Mouse (Mus musculus) heart, embryonic 13.5 days (tissue): Measurements from ENCODE around the gene Iars. TPM values are rescaled to one million over a fixed set of nuclear protein-coding genes. Genes with fewer than 3 reads are reported as not detected.

Experiments
- ATAC-seq: fragments of 200-750 bp; cut with Nextera tagmentation; 2 replicates; pipeline ENCODE4 v1.8.0; 2017; ENCODE audit warnings: moderate TSS enrichment; ENCODE audit not compliant: insufficient number of reproducible peaks, low FRiP score, low TSS enrichment; ENCODE audit errors: extremely low read depth
- H3K27ac ChIP-seq: fragments of 300-500 bp; sonication (generic); replicated peaks from 2 replicates; pipeline ENCODE4 v1.5.1; 2015; ENCODE audit warnings: moderate library complexity, mild to moderate bottlenecking, inconsistent platforms
- H3K27me3 ChIP-seq: fragments of 300-500 bp; sonication (generic); replicated peaks from 2 replicates; pipeline ENCODE4 v1.6.1; 2015; ENCODE audit warnings: mild to moderate bottlenecking, inconsistent platforms
- H3K36me3 ChIP-seq: fragments of 300-500 bp; sonication (generic); 2 replicates; pipeline ENCODE4 v1.6.1; 2015; ENCODE audit warnings: mild to moderate bottlenecking, inconsistent platforms
- H3K4me1 ChIP-seq: fragments of 300-500 bp; sonication (generic); 2 replicates; pipeline ENCODE4 v1.6.1; 2015; ENCODE audit warnings: inconsistent platforms
- H3K4me2 ChIP-seq: fragments of 300-500 bp; sonication (generic); 2 replicates; pipeline ENCODE4 v1.6.1; 2015; ENCODE audit warnings: inconsistent platforms, mild to moderate bottlenecking, moderate library complexity
- H3K4me3 ChIP-seq: fragments of 300-500 bp; sonication (generic); 2 replicates; pipeline ENCODE4 v1.5.1; 2015; ENCODE audit warnings: moderate library complexity, mild to moderate bottlenecking, inconsistent platforms
- H3K9ac ChIP-seq: fragments of 300-500 bp; sonication (generic); 2 replicates; pipeline ENCODE4 v1.6.1; 2015; ENCODE audit warnings: inconsistent platforms, mild to moderate bottlenecking, moderate library complexity
- H3K9me3 ChIP-seq: fragments of 300-500 bp; sonication (generic); 2 replicates; pipeline ENCODE4 v1.6.1; 2016; ENCODE audit warnings: inconsistent platforms
- WGBS: fragments of 180-500 bp; shearing (Covaris S2); methylation state at CpG from one replicate; pipeline ENCODE4 v1.1.7; 2015; ENCODE audit warnings: mixed read lengths; 5-methylcytosine and 5-hydroxymethylcytosine counted together
- polyA plus RNA-seq: library from polyadenylated mRNA; unstranded; fragments of >200 nt; fragmentation: Nextera tagmentation; extraction: Ambion mirVana; gene quantifications from 2 replicates; pipeline ENCODE4 v1.2.1, GENCODE M21; 2015

Gene Iars
- polyA plus RNA-seq, result 49.5 and 50.2 TPM in 2 replicates

GRCm38 (mm10) chr13:49681351-49682232 lies at the start of gene Iars:
Gene Iars (plus strand): TSS chr13:49682100.
- H3K27me3 ChIP-seq, result no peaks in the 10 kb centered on the region
- peak; percentile 100 for ATAC-seq
- H3K27ac ChIP-seq, result peak within 1 kb of the TSS; percentile 79
- H3K9ac ChIP-seq, result peak within 1 kb of the TSS; percentile 84
- H3K36me3 ChIP-seq, result peaks cover 33% of the 10 kb centered on the region
- 5% methylated on average over 26 of the region's 26 CpGs for WGBS
- peaks cover 26% of the 10 kb centered on the region for H3K4me1 ChIP-seq
- no peaks in the 10 kb centered on the region for H3K9me3 ChIP-seq
- H3K4me3 ChIP-seq, result peak within 1 kb of the TSS; percentile 82
- peak within 1 kb of the TSS; percentile 86 for H3K4me2 ChIP-seq

DNA sequence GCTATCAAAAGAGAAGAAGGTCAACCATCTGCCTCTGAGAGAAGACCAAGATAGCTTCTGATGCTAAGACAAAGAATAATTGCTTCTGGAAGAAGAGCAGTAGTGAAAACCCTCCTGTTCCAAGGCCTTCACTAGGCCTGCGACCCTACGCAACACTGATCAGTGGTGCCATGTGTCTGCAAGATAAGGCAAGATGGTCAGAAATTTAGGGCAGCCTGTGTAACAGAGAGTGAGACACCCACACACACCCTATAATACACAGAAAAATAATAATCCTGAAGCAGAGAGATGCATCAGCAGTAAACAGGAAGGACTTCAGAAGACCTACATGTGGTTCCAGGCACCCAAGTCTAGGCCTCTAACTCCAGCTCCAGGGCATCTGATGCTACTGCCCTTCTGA lies 41.9 kb upstream of the Iars start:
- ATAC-seq, result no peak
- WGBS, result 82% methylated on average over 2 of the region's 2 CpGs

DNA sequence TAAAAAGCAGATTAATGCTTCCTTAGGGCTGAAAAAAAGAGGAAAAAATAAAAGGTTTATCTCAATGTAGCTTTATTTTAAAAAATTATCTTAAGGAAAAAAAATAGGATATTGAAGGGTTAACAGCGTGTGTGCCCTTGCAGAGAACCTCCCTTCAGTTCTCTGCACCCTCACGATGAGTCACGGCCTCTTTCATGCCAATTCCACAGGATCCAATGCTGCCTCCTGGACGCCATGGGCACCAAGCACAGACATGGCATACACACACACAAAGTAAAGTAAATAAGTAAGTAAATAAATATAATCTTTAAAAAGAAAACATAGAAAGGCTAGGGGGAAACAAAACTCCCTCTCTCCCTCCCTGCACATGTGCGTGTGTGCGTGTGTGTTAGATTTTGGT lies 39.2 kb upstream of the Iars start:
- peaks cover 19% of the 10 kb centered on the region for H3K36me3 ChIP-seq
- H3K9me3 ChIP-seq, result no peaks in the 10 kb centered on the region
- H3K4me1 ChIP-seq, result peaks cover 12% of the 10 kb centered on the region
- H3K4me3 ChIP-seq, result no peak overlapping the region
- no peaks in the 10 kb centered on the region for H3K27me3 ChIP-seq
- H3K27ac ChIP-seq, result no peak overlapping the region
- no peak overlapping the region for H3K9ac ChIP-seq
- 76% methylated on average over 6 of the region's 6 CpGs for WGBS
- H3K4me2 ChIP-seq, result no peak overlapping the region
- no peak for ATAC-seq

More for the DNA sequence above, 41.9 kb upstream of the Iars start:
- Histone ChIP-seq H3K27ac (no peak overlapping the region), H3K36me3 (peaks cover 20% of the 10 kb centered on the region), H3K4me3 (no peak overlapping the region), H3K9ac (no peak overlapping the region), H3K4me1 (peaks cover 12% of the 10 kb centered on the region), H3K27me3 (no peaks in the 10 kb centered on the region), H3K9me3 (no peaks in the 10 kb centered on the region), H3K4me2 (no peak overlapping the region)

- Histone ChIP-seq H3K27ac (no peak overlapping the region), H3K4me1 (peaks cover 12% of the 10 kb centered on the region), H3K9me3 (no peaks in the 10 kb centered on the region), H3K9ac (no peak overlapping the region), H3K27me3 (no peaks in the 10 kb centered on the region), H3K36me3 (peaks cover 21% of the 10 kb centered on the region), H3K4me3 (no peak overlapping the region), H3K4me2 (no peak overlapping the region)
- no peak for ATAC-seq
Observed at GRCm38 (mm10) chr13:49643669-49644362, 38.1 kb upstream of the Iars start.

DNA sequence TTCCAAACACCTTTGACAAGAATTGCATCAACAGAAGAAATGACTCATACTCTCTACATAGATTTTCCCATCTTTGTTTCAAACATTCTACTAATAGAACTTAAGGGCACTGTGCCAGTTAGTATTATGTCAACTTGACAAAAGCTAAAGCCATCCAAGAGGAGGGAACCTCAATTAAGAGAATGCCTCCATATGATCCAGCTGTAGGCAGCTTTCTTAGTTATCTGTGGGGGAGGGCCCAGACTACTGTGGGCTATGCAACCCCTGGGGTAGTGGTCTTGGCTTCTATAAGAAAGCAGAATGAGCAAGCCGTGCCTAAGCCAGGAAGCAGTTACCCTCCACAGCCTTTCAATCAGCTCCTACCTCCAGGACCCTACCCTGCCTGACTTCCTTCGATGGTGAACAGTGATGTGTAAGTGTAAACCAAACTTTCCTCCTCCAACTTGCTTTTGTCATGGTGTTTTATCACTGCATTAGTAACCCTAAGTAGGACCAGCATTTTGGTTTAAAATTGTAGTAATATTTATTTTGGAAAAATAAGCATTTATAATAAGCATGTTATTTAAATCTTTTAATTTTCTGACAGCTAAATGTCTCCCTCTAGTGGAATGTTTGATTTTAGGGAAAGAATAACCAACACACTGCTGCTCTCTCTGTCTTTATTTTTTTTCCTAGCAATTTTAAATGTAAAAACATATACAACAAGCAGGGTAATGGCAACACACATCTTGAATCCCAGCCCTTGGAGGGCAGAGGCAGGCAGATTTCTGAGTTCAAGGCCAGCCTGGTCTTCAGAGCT lies 37.0 kb upstream of the Iars start:
- peaks cover 15% of the 10 kb centered on the region for H3K36me3 ChIP-seq
- H3K4me1 ChIP-seq, result peaks cover 12% of the 10 kb centered on the region
- H3K9me3 ChIP-seq, result no peaks in the 10 kb centered on the region
- H3K4me3 ChIP-seq, result no peak overlapping the region
- H3K4me2 ChIP-seq, result no peak overlapping the region
- no peak for ATAC-seq
- 56% methylated on average over 2 of the region's 2 CpGs for WGBS
- no peak overlapping the region for H3K9ac ChIP-seq
- no peaks in the 10 kb centered on the region for H3K27me3 ChIP-seq
- H3K27ac ChIP-seq, result peak overlapping the region; percentile 48; the same call in 1 of the 2 replicates

DNA sequence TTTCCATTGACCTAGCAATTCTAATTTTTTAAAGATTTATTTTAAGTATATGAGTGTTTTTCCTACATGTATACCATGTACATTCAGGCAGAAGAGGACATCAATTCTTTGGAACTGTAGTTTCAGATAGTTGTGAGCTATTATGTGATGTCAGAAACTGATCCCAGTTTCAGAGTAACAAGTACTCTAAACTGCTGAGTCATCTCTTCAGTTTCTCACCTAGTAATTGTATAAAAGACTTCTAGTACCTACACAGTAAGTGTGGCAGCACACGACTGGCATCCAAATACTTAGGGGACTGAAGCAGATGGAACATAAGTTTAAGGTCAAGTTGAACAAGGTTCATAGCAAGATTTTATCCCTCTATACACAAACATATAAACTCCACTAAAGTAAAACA lies 35.9 kb upstream of the Iars start:
- H3K4me1 ChIP-seq, result peaks cover 12% of the 10 kb centered on the region
- H3K4me3 ChIP-seq, result no peak overlapping the region
- no peak overlapping the region for H3K4me2 ChIP-seq
- no peak overlapping the region for H3K9ac ChIP-seq
- no peak overlapping the region for H3K27ac ChIP-seq
- WGBS, result 73% methylated on average over 1 of the region's 1 CpGs
- H3K36me3 ChIP-seq, result peaks cover 10% of the 10 kb centered on the region
- no peaks in the 10 kb centered on the region for H3K27me3 ChIP-seq
- ATAC-seq, result no peak
- H3K9me3 ChIP-seq, result no peaks in the 10 kb centered on the region

- no peak for ATAC-seq
- H3K4me2 ChIP-seq, result peak overlapping the region; percentile 85
- no peaks in the 10 kb centered on the region for H3K27me3 ChIP-seq
- H3K9me3 ChIP-seq, result no peaks in the 10 kb centered on the region
- H3K36me3 ChIP-seq, result peaks cover 15% of the 10 kb centered on the region
- H3K4me3 ChIP-seq, result peak overlapping the region; percentile 75
- WGBS, result 29% methylated on average over 2 of the region's 2 CpGs
- H3K4me1 ChIP-seq, result peaks cover 20% of the 10 kb centered on the region
- no peak overlapping the region for H3K27ac ChIP-seq
- 0 out of 2 replicates have a peak overlapping the region, but pooled peaks have one; percentile 14 for H3K9ac ChIP-seq
Observed at GRCm38 (mm10) chr13:49651136-49651535, 30.8 kb upstream of the Iars start.

GRCm38 (mm10) chr13:49651781-49652351 lies 30.0 kb upstream of the Iars start:
- H3K27me3 ChIP-seq, result no peaks in the 10 kb centered on the region
- peak overlapping the region; percentile 75 for H3K4me3 ChIP-seq
- H3K36me3 ChIP-seq, result peaks cover 19% of the 10 kb centered on the region
- peak overlapping the region; percentile 85 for H3K4me2 ChIP-seq
- peaks cover 20% of the 10 kb centered on the region for H3K4me1 ChIP-seq
- H3K27ac ChIP-seq, result 0 out of 2 replicates have a peak overlapping the region, but pooled peaks have one; percentile 65
- WGBS, result 1% methylated on average over 4 of the region's 4 CpGs
- H3K9ac ChIP-seq, result peak overlapping the region; percentile 82
- H3K9me3 ChIP-seq, result no peaks in the 10 kb centered on the region
- no peak for ATAC-seq

- peaks cover 20% of the 10 kb centered on the region for H3K4me1 ChIP-seq
- under 1% methylated on average over 68 of the region's 68 CpGs for WGBS
- peak within 1 kb of the TSS; percentile 84 for H3K9ac ChIP-seq
- no peaks in the 10 kb centered on the region for H3K9me3 ChIP-seq
- no peaks in the 10 kb centered on the region for H3K27me3 ChIP-seq
- H3K36me3 ChIP-seq, result peaks cover 26% of the 10 kb centered on the region
- peak within 1 kb of the TSS; percentile 75 for H3K4me3 ChIP-seq
- peak within 1 kb of the TSS; percentile 85 for H3K4me2 ChIP-seq
- peak within 1 kb of the TSS; percentile 81 for H3K27ac ChIP-seq
- ATAC-seq, result peak; percentile 100
Observed at GRCm38 (mm10) chr13:49652481-49653179, 29.3 kb upstream of the Iars start, which contains the start of the genes Cenpp and Nol8. Gene Cenpp (minus strand): TSS chr13:49652785. Gene Nol8 (plus strand): TSS chr13:49653078.

GRCm38 (mm10) chr13:49653180-49653541 lies 28.7 kb upstream of the Iars start:
- 0% methylated on average over 16 of the region's 16 CpGs for WGBS
- Histone ChIP-seq H3K4me1 (peaks cover 20% of the 10 kb centered on the region), H3K4me2 (peak overlapping the region; percentile 84), H3K27me3 (no peaks in the 10 kb centered on the region), H3K9ac (peak overlapping the region; percentile 84), H3K36me3 (peaks cover 23% of the 10 kb centered on the region), H3K27ac (peak overlapping the region; percentile 81), H3K9me3 (no peaks in the 10 kb centered on the region), H3K4me3 (peak overlapping the region; percentile 75)
- ATAC-seq, result peak; percentile 21
